Mouse (Mus musculus): ENCODE measurements at regions not wholly inside any gene's neighbourhood (a gene's known extent, or its start where the extent isn't known, plus 50 kb on each side); places are given as distances from the start of the nearest gene placed in this dataset.

DNA sequence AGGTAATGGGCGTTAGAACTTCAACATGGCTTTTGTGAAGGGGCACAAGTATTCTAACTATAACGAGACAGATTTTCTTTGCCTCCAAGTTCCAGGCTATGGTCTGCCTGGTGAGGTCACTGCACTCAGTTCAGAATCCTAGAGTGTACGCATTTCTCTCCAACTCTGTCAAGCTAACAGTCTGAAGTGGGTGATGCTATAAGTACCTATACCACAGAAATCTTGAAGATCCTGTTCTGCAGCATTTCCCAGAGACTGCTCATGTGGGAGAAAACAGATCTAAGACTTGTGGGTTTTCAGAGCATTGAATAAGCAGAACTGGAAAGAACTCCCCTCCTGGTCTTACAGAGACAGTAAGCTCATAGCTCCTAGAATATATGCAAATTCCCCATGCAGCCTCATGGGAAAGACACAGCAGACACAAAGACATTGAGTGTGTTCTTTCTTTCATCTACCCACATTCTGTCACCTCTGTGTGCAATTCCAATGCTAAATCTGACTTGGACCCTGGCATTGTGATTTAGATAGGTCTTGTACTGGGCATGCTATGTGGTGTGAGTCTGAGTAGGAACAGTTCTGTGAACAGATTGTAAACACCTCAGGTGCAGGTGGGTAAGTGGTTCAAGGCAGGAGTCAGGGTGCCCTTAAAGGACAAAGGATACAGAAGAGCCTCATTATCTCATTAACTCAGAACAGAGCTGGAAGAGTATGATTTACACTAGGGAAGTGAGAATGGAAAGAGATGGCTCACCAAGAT is 245.1 kb upstream of the Cpeb2 start:
- Histone ChIP-seq H3K27ac (no peak overlapping the region), H3K27me3 (no peaks in the 10 kb centered on the region), H3K9ac (no peak overlapping the region), H3K36me3 (replicated peaks) (no peaks in the 10 kb centered on the region), H3K4me3 (replicated peaks) (no peak overlapping the region), H3K4me1 (no peaks in the 10 kb centered on the region), H3K9me3 (no peaks in the 10 kb centered on the region), H3K4me2 (no peak overlapping the region)
- WGBS, result 79% methylated on average over 3 of the region's 3 CpGs
- ATAC-seq (ENCODE audit: low FRiP score), result no peak

DNA sequence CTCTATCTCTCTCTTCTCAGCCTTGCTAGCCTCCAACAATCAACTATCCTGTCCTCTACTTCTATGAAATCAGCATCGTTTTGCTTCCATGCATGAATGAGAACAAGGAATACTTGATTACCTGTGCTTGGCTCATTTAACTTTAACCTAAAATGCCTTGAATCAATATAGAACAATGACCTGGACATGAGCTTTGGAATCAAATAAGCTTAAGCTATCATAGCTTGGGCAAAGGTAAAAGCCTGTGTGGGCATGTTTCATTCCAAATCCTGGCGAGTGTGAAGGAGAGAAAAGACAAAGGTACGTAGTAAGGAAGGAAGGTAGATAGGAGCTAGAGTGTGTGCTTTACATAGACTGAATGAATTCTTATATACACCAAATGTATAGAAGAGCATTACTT is 243.7 kb upstream of the Cpeb2 start:
- no peak overlapping the region for H3K4me3 ChIP-seq (replicated peaks)

DNA sequence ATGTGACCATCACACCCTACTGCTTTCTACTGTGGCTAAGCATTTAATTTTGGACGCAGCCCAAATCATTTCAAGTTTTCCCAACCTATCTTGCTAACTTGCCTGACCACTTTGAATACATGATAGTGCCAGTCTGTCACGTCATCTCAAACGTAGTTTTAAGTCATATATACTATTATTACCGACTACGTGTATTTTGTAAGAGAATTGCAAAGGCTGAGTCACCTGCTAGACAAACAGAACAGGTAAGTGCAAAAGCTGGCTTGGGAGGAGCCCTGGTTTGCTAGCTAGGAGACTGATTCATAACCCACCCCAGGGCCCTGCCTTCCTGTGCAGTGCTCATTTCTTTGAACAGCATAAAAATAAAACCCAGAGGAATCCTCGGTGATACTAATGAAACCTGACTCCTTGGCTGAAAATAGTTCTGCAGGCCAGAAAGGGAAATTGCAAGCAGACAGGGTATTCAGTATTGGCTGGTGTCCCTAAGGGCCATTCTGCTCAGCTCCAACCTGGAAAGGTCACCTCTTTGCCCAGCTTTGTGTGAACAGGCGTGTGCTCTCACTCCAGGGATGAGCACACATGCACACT is 208.9 kb upstream of the Cpeb2 start:
- no peak for ATAC-seq (ENCODE audit: low FRiP score)
- Histone ChIP-seq H3K36me3 (replicated peaks) (no peaks in the 10 kb centered on the region), H3K27ac (no peak overlapping the region), H3K27me3 (no peaks in the 10 kb centered on the region), H3K9me3 (no peaks in the 10 kb centered on the region), H3K4me1 (no peaks in the 10 kb centered on the region), H3K9ac (no peak overlapping the region), H3K4me3 (replicated peaks) (no peak overlapping the region), H3K4me2 (no peak overlapping the region)
- 85% methylated on average over 7 of the region's 7 CpGs for WGBS

More for the DNA sequence above, 243.7 kb upstream of the Cpeb2 start:
- Histone ChIP-seq H3K27ac (no peak overlapping the region), H3K9me3 (no peaks in the 10 kb centered on the region), H3K36me3 (replicated peaks) (no peaks in the 10 kb centered on the region), H3K9ac (no peak overlapping the region), H3K27me3 (no peaks in the 10 kb centered on the region), H3K4me1 (no peaks in the 10 kb centered on the region), H3K4me2 (no peak overlapping the region)
- no peak for ATAC-seq (ENCODE audit: low FRiP score)
- 89% methylated on average over 3 of the region's 3 CpGs for WGBS

DNA sequence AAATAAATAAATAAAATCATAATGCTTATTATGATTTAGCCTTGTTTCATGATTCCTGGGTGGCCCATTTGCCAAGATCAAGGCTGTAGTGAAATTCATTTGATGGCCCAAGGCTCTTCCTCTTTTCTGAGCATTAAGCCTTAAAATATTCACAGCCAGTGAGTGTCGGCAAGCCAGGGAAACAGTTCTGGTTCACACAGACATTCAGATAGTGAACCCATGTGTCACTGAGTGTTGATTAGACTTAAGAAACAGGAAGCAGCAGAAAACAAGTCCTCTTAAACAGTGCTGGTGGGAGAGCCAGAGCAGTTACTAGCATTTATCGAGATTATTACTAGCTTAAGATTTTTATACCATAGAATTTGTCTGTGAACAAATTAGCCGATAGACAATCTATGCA is 201.7 kb upstream of the Cpeb2 start:
- ATAC-seq (ENCODE audit: low FRiP score), result no peak
- Histone ChIP-seq H3K36me3 (replicated peaks) (no peaks in the 10 kb centered on the region), H3K4me1 (no peaks in the 10 kb centered on the region), H3K9me3 (no peaks in the 10 kb centered on the region), H3K4me3 (replicated peaks) (no peak overlapping the region), H3K9ac (no peak overlapping the region), H3K27ac (no peak overlapping the region), H3K27me3 (no peaks in the 10 kb centered on the region), H3K4me2 (no peak overlapping the region)
- 93% methylated on average over 3 of the region's 3 CpGs for WGBS

DNA sequence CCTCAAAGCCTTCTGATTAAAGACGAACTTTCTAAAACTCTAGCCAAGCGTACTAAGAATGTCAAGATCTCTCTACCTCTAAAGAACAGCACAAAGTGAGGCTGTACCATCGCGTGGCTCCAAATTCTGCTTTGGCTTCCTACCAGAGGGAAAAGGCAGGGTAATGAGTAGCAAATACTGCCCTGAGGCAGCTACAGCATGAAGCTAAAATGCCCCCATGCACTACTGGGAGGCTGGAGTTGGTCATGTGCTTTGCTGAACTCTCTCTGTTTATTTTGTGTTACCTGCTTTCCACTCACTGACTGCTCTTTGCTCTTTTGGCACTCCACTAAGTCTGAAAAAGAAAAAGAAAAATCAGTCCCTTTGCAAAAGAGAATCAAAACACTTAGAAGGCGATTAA is 201.1 kb upstream of the Cpeb2 start:
- 76% methylated on average over 5 of the region's 5 CpGs for WGBS

DNA sequence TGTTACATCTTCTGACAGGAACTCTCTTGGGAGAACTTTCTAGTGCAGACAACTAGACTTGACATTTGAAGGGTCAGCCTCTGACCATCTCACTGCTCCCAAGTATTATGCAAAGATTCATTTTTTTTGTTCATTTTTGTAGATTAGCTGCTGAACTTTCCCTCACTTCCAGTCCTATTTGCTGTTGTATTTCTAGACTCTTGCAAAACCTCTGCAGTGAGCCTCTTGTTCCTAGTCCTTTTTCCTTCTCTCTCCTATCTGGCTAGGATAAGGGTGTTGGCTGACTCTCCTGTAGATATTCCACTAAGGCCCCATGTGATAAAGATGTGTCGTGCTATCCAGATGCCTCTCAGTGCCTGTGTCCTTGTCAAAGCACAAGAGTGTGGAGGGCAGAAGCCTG is 198.5 kb upstream of the Cpeb2 start:
- H3K36me3 ChIP-seq (replicated peaks), result no peaks in the 10 kb centered on the region
- no peaks in the 10 kb centered on the region for H3K9me3 ChIP-seq
- no peak for ATAC-seq (ENCODE audit: low FRiP score)
- no peak overlapping the region for H3K4me3 ChIP-seq (replicated peaks)
- no peak overlapping the region for H3K27ac ChIP-seq
- H3K4me1 ChIP-seq, result no peaks in the 10 kb centered on the region
- H3K27me3 ChIP-seq, result no peaks in the 10 kb centered on the region
- no peak overlapping the region for H3K9ac ChIP-seq
- no peak overlapping the region for H3K4me2 ChIP-seq
- WGBS, result 89% methylated on average over 1 of the region's 1 CpGs

More for the DNA sequence above, 201.1 kb upstream of the Cpeb2 start:
- H3K27ac ChIP-seq, result no peak overlapping the region
- no peak overlapping the region for H3K4me2 ChIP-seq
- no peaks in the 10 kb centered on the region for H3K27me3 ChIP-seq
- no peak overlapping the region for H3K9ac ChIP-seq
- ATAC-seq (ENCODE audit: low FRiP score), result no peak
- no peaks in the 10 kb centered on the region for H3K4me1 ChIP-seq
- H3K9me3 ChIP-seq, result no peaks in the 10 kb centered on the region
- no peaks in the 10 kb centered on the region for H3K36me3 ChIP-seq (replicated peaks)
- no peak overlapping the region for H3K4me3 ChIP-seq (replicated peaks)

DNA sequence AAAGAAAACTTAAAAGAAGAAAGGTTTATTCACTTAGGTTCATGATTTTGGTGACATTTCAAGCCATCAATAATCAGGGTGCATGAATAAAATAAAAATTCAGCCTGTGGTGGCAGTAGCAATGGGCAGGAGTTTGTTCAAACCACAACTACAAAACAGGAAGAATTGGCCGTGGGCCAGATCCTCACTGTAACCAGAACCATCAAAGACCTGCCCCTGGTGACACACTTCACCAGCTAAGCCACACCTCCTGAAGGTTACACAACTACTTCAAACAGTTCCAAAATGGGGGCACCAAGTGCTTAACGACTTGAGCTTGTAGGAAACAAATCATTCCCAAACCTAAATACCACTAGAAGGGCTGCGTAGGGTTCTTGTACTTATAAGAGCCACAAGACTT is 195.4 kb upstream of the Cpeb2 start:
- no peak overlapping the region for H3K4me2 ChIP-seq
- H3K9me3 ChIP-seq, result no peaks in the 10 kb centered on the region
- no peak for ATAC-seq (ENCODE audit: low FRiP score)
- no peaks in the 10 kb centered on the region for H3K36me3 ChIP-seq (replicated peaks)
- H3K9ac ChIP-seq, result no peak overlapping the region
- H3K27me3 ChIP-seq, result no peaks in the 10 kb centered on the region
- no peak overlapping the region for H3K4me3 ChIP-seq (replicated peaks)
- H3K4me1 ChIP-seq, result no peaks in the 10 kb centered on the region
- 69% methylated on average over 3 of the region's 3 CpGs for WGBS
- no peak overlapping the region for H3K27ac ChIP-seq

DNA sequence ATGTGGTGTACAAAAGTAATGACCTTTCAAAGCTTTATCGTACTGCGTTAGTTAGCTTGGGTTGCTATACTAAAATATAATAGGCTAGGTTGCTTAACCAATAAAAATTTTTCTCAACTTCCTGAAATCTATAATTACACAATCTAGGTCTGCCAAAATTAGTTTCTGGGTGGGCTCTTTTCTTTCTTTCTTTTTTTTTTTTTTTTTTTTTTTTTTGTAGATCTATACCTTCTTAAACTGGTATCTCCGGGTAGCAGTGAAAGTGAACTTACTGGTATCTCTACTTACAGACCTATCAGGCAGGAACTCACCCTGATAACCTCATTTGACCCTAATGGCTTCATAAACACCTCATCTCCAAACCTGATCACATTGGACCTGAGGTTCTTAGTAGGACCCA is 193.4 kb upstream of the Cpeb2 start:
- no peaks in the 10 kb centered on the region for H3K27me3 ChIP-seq
- no peaks in the 10 kb centered on the region for H3K9me3 ChIP-seq
- WGBS, result 95% methylated on average over 3 of the region's 3 CpGs
- H3K27ac ChIP-seq, result no peak overlapping the region
- no peak overlapping the region for H3K4me3 ChIP-seq (replicated peaks)
- H3K36me3 ChIP-seq (replicated peaks), result no peaks in the 10 kb centered on the region
- no peak for ATAC-seq (ENCODE audit: low FRiP score)
- H3K4me1 ChIP-seq, result no peaks in the 10 kb centered on the region
- no peak overlapping the region for H3K9ac ChIP-seq
- no peak overlapping the region for H3K4me2 ChIP-seq

DNA sequence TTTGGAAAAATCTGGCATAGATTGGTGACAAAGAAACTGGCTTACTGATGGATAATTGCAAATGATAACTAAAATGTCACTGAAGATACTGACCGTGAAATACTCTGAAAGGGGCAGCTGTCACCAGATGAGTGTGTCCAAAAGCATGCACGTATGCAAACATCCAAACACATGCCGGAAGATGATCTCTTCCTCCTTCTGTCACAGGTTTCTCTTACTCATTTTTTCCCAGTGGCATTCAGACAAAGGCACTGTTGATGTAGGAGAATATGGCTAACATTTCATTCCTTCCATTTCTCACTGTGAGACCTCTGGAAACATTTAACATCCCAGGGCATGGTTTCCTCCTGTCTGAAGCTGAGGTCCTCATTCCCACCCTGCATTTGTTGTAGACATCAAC is 190.4 kb upstream of the Cpeb2 start:
- H3K9me3 ChIP-seq, result no peaks in the 10 kb centered on the region
- H3K4me1 ChIP-seq, result no peaks in the 10 kb centered on the region
- ATAC-seq (ENCODE audit: low FRiP score), result no peak
- no peak overlapping the region for H3K27ac ChIP-seq
- no peaks in the 10 kb centered on the region for H3K36me3 ChIP-seq (replicated peaks)
- no peak overlapping the region for H3K4me3 ChIP-seq (replicated peaks)
- H3K4me2 ChIP-seq, result no peak overlapping the region
- 85% methylated on average over 3 of the region's 3 CpGs for WGBS
- no peak overlapping the region for H3K9ac ChIP-seq
- no peaks in the 10 kb centered on the region for H3K27me3 ChIP-seq

DNA sequence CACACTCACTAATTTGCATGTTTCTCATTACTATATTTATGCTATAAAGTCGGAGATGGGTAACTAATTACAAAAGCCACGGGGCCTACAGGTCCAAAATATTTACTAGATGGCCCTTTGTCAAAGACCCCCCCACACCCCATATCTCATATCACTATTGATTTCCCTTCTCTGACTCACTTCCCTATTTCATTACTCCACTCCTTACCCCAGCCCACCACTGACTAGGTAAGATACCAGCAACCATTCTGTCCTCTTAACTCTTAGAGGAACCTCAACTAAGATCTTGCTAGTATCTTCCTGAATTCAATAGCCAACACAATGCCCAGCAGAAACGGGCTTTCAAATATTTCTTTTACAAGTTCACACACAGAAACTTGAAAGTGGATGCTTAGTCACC is 187.1 kb upstream of the Cpeb2 start:
- no peak overlapping the region for H3K4me2 ChIP-seq
- H3K27ac ChIP-seq, result no peak overlapping the region
- no peaks in the 10 kb centered on the region for H3K9me3 ChIP-seq
- H3K36me3 ChIP-seq (replicated peaks), result no peaks in the 10 kb centered on the region
- no peaks in the 10 kb centered on the region for H3K4me1 ChIP-seq
- no peak overlapping the region for H3K9ac ChIP-seq
- 89% methylated on average over 3 of the region's 3 CpGs for WGBS
- no peak for ATAC-seq (ENCODE audit: low FRiP score)
- H3K4me3 ChIP-seq (replicated peaks), result no peak overlapping the region
- H3K27me3 ChIP-seq, result no peaks in the 10 kb centered on the region

DNA sequence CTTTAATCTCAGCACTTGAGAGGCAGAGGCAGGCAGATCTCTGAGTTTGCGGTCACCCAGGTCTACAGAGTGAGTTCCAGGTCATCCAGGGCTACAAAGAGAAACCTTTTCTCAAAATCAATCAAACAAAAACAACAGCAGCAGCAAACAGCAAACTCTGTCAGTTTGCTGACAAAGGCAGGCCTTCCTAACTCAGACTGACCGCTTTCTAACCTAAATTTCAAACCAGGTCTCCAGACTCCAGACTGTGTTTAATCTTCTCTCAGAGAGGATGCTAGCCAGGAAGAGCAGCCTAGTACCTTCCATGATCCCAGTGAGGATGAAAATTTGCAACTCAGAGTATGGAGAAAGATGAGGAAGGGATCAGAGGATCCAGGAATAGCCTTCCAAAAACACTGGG is 185.7 kb upstream of the Cpeb2 start:
- no peak overlapping the region for H3K9ac ChIP-seq
- WGBS, result 95% methylated on average over 2 of the region's 2 CpGs
- H3K4me3 ChIP-seq (replicated peaks), result no peak overlapping the region
- no peaks in the 10 kb centered on the region for H3K36me3 ChIP-seq (replicated peaks)
- no peak overlapping the region for H3K4me2 ChIP-seq
- H3K27ac ChIP-seq, result no peak overlapping the region
- H3K9me3 ChIP-seq, result no peaks in the 10 kb centered on the region
- ATAC-seq (ENCODE audit: low FRiP score), result no peak
- no peaks in the 10 kb centered on the region for H3K4me1 ChIP-seq
- H3K27me3 ChIP-seq, result no peaks in the 10 kb centered on the region

DNA sequence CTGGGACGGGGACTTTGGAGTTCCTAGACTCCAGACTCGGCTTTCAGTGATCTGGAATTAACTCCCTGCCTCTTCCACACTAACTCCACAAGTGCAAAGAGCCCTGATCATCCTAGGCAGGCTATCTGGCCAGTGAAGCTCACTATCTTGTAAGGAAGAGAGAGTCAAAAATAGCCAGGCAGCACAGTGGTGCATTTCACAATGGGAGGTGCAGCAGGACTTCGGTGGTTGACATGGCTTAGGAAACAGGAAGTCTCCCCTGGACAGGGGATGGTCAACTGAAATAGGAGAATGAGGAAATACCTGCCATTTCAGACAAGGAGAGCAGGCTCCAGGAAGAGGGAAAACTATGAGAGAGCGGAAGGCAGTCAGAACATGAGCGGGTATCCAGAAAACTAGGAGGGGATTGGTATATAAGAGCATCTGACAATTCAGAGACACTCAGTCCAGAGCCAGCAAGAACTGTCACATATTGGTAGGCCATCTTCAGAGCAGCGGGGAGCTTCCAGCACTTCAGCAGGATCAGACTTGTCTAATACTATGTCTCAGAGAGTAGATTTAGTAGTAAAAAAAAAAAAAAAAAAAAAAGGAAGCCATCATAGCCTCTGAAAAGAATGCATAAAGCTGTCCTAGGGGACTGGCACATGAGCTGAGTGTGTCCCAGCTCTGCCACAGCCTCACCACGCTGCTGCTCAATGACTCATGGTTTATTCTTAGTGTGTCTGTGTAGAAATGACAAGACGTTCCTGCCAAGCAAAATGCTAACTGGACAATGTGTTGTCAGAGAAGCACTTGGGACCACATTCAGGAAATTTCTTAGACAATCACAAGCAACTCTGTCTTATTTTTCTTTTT is 184.5 kb upstream of the Cpeb2 start:
- H3K9ac ChIP-seq, result no peak overlapping the region
- no peak overlapping the region for H3K4me2 ChIP-seq
- no peak overlapping the region for H3K27ac ChIP-seq
- ATAC-seq (ENCODE audit: low FRiP score), result no peak
- H3K9me3 ChIP-seq, result no peaks in the 10 kb centered on the region
- no peaks in the 10 kb centered on the region for H3K27me3 ChIP-seq
- H3K36me3 ChIP-seq (replicated peaks), result no peaks in the 10 kb centered on the region
- 87% methylated on average over 8 of the region's 8 CpGs for WGBS
- H3K4me3 ChIP-seq (replicated peaks), result no peak overlapping the region
- no peaks in the 10 kb centered on the region for H3K4me1 ChIP-seq

Measured in forebrain, embryonic 12.5 days (tissue).